Mouse (Mus musculus) neural tube, embryonic 12.5 days (tissue): ENCODE data around the gene Cbx5. TPM values are rescaled to one million over a fixed set of nuclear protein-coding genes. Genes with fewer than 3 reads are reported as not detected.
"Not testable (repeated sequence)": the region's sequence is repeated elsewhere in the genome, so short reads cannot be mapped to it uniquely, and the experiment has no call there.

Experiments used
- ATAC-seq: fragments of 200-750 bp; cut with Nextera tagmentation; 2 replicates; pipeline ENCODE4 v1.8.0; 2017; ENCODE audit warnings: low read depth, mild to moderate bottlenecking, moderate TSS enrichment, moderate library complexity; ENCODE audit not compliant: low FRiP score
- H3K27ac ChIP-seq: fragments of 300-500 bp; sonication (generic); 2 replicates; pipeline ENCODE4 v1.5.1; 2016
- H3K27me3 ChIP-seq: fragments of 300-500 bp; sonication (generic); replicated peaks from 2 replicates; pipeline ENCODE4 v1.6.1; 2016; ENCODE audit warnings: mild to moderate bottlenecking
- H3K36me3 ChIP-seq: fragments of 300-500 bp; sonication (generic); 2 replicates; pipeline ENCODE4 v1.6.1; 2016; ENCODE audit warnings: mild to moderate bottlenecking
- H3K4me1 ChIP-seq: fragments of 300-500 bp; sonication (generic); 2 replicates; pipeline ENCODE4 v1.6.1; 2016
- H3K4me2 ChIP-seq: fragments of 300-500 bp; sonication (generic); replicated peaks from 2 replicates; pipeline ENCODE4 v1.6.1; 2016; ENCODE audit warnings: mild to moderate bottlenecking
- H3K4me3 ChIP-seq: fragments of 300-500 bp; sonication (generic); 2 replicates; pipeline ENCODE4 v1.5.1; 2016
- H3K9ac ChIP-seq: fragments of 300-500 bp; sonication (generic); 2 replicates; pipeline ENCODE4 v1.6.1; 2016; ENCODE audit warnings: mild to moderate bottlenecking
- H3K9me3 ChIP-seq: fragments of 300-500 bp; sonication (generic); 2 replicates; pipeline ENCODE4 v1.6.1; 2016; ENCODE audit warnings: mild to moderate bottlenecking
- WGBS: fragments of 180-500 bp; shearing (Covaris S2); methylation state at CpG from one replicate; pipeline ENCODE4 v1.1.7; 2016; 5-methylcytosine and 5-hydroxymethylcytosine counted together
- polyA plus RNA-seq: library from polyadenylated mRNA; unstranded; fragments of >200 nt; fragmentation: Nextera tagmentation; extraction: Ambion mirVana; gene quantifications from 2 replicates; pipeline ENCODE4 v1.2.1, GENCODE M21; 2016

Gene Cbx5
- 149 and 157 TPM in 2 replicates for polyA plus RNA-seq

DNA sequence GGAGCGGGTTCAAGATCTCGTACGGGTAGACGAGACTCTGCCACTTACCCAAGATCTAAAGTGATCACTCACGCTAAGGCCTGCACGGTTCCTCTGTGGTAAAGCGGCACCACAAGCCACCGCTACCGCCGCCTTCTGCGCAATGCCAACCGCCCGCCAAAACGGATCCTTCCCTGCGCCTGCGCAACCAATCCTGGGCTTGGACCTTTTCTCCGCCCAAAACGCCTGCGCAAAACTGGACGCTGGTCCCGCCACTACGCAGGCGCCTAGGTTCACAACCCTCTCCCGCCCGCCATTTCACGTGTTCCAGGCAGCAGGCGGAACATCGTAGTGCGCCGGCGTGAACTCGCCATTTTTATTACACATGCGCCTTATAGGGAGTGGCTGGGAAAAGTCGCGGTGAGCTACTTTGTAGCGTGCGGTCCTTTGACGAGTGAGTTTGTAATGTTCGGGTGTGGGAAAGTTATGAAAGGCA lies at the start of gene Cbx5:
TSS of gene Cbx5 (minus strand) at position 132 of the 475 bp plus-strand sequence.
- ATAC-seq = peak; percentile 93
- under 1% methylated on average over 39 of the region's 39 CpGs for WGBS
- peak within 1 kb of the TSS; percentile 95 for H3K4me2 ChIP-seq

DNA sequence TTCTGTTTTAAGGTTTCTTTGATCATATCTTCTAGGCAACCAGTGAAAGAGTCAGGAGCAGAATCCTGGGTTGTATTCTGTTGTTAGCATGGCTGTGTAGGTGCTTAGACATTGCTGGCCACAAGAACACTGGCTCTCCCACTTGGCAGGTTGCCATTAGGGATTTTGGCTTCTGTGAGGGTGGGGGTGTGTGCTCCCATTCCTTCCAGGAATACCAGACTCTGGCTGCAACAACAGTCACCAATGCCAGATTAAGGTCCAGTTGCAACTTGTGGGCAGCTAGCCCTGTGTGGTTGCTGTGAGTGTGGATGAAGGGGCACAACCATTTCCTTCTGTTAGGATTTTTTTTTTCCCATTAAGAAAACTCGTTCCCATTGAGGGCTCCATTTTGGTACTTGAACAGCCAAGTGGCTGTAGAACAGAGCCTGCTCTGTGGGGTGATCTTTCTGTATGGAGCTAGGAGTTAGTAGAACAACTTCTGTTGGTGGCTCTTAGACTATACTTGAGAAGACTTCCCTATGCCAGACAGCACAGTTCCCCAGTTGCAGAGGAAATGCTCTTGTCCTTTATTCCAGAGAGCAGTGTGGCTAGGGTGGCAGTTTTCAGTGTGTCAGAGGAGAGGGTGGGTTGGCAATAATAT lies 46.3 kb upstream of the Cbx5 start:
- no peak for ATAC-seq
- Histone ChIP-seq H3K27ac (peak overlapping the region; percentile 22; the same call in 1 of the 2 replicates), H3K36me3 (peaks cover 2% of the 10 kb centered on the region), H3K4me3 (no peak overlapping the region), H3K9ac (no peak overlapping the region), H3K9me3 (no peaks in the 10 kb centered on the region), H3K27me3 (no peaks in the 10 kb centered on the region), H3K4me1 (peaks cover 42% of the 10 kb centered on the region), H3K4me2 (peak overlapping the region; percentile 19; the same call in 1 of the 2 replicates)
- WGBS = 88% methylated on average over 1 of the region's 1 CpGs

More for the DNA sequence above, at the start of gene Cbx5:
- Histone ChIP-seq H3K27ac (peak within 1 kb of the TSS; percentile 81), H3K4me1 (peaks cover 33% of the 10 kb centered on the region), H3K9ac (peak within 1 kb of the TSS; percentile 69), H3K36me3 (peaks cover 32% of the 10 kb centered on the region), H3K4me3 (peak within 1 kb of the TSS; percentile 60), H3K27me3 (no peaks in the 10 kb centered on the region), H3K9me3 (no peaks in the 10 kb centered on the region)

DNA sequence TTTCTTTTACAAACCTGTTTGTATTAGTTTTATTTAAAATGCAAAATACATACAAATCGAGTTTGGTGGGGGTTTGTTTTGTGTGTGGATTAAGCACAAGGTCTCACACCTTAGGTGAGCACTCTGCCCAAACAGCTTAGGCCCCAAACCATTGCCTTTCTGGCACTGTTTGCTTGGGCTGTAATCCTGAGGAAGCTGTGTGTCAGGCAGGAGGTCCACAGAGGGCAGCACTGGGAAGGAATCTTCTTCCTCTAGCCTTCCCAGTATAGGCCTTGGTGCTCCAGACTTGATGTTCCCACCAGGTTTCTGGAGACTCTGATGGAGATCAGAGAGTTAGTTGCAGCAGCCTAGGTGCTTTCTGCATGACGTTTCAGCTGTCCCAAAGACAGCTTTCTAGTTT lies 45.0 kb upstream of the Cbx5 start:
- no peaks in the 10 kb centered on the region for H3K27me3 ChIP-seq
- no peaks in the 10 kb centered on the region for H3K36me3 ChIP-seq
- 0 out of 2 replicates have a peak overlapping the region, but pooled peaks have one; percentile 8 for H3K27ac ChIP-seq
- H3K4me1 ChIP-seq = peaks cover 34% of the 10 kb centered on the region
- no peaks in the 10 kb centered on the region for H3K9me3 ChIP-seq
- no peak overlapping the region for H3K4me2 ChIP-seq
- no peak for ATAC-seq
- H3K4me3 ChIP-seq = no peak overlapping the region
- H3K9ac ChIP-seq = 0 out of 2 replicates have a peak overlapping the region, but pooled peaks have one; percentile 10
- 45% methylated on average over 2 of the region's 2 CpGs for WGBS

DNA sequence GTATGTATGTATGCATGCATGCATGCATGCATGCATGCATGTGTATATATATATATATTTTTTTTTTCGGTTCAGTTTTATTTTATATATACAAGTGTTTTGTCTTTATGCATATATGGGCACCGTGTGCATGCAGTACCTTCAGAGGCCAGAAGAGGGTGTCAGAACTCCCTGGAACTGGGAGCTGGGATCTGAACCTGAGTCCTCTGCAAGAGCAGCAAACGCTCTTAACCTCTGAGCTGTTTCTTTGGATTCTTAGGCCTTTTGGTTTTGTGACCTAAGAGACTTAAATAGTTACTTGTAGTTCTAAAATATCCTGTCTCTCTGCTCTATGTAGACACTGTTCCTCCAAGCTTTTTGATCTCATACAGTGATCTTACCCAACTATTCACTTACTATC lies 44.5 kb upstream of the Cbx5 start:
- Histone ChIP-seq H3K4me3 (no peak overlapping the region), H3K36me3 (no peaks in the 10 kb centered on the region), H3K27me3 (no peaks in the 10 kb centered on the region), H3K4me1 (peaks cover 29% of the 10 kb centered on the region), H3K9me3 (no peaks in the 10 kb centered on the region), H3K4me2 (no peak overlapping the region), H3K9ac (no peak overlapping the region), H3K27ac (no peak overlapping the region)
- no peak for ATAC-seq
- WGBS = 53% methylated on average over 3 of the region's 3 CpGs

DNA sequence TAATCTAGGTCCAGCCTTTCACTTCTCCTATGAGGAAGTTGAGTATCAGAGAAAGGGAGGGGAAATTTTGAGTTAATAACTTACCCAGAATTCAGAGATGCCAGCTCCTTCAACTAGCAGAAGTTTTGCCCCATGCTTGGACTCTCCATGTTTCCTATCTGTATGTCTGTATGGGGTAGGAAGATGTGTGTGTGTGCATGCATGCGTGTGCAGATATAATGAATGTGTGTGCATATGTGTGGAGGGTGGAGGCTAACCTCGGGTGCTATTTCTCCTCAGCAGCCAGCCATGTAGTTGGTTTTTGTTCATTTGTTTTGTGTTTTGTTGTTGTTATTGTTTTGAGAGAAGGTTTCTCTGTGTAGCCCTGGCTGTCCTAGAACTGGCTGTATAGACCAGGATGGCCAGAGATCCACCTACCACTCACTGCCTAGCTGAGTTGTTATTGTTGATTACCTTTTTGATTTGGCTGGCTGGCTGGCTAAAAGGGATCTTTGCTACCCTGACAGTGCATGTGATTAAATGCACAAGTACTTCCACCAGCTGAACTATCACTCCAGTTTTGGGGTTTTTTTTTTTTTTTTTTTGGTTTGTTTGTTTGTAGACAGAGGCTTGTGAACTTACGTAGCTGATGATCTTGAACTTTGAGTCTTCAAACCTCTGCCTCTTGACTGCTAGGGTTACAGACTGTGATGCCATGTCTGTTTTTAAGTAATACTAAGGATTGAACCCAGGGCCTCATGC lies 42.0 kb upstream of the Cbx5 start:
- Histone ChIP-seq H3K4me1 (peaks cover 37% of the 10 kb centered on the region), H3K9ac (no peak overlapping the region), H3K27ac (no peak overlapping the region), H3K4me2 (no peak overlapping the region), H3K9me3 (no peaks in the 10 kb centered on the region), H3K27me3 (no peaks in the 10 kb centered on the region), H3K36me3 (no peaks in the 10 kb centered on the region), H3K4me3 (no peak overlapping the region)
- WGBS = 96% methylated on average over 3 of the region's 3 CpGs
- no peak for ATAC-seq

DNA sequence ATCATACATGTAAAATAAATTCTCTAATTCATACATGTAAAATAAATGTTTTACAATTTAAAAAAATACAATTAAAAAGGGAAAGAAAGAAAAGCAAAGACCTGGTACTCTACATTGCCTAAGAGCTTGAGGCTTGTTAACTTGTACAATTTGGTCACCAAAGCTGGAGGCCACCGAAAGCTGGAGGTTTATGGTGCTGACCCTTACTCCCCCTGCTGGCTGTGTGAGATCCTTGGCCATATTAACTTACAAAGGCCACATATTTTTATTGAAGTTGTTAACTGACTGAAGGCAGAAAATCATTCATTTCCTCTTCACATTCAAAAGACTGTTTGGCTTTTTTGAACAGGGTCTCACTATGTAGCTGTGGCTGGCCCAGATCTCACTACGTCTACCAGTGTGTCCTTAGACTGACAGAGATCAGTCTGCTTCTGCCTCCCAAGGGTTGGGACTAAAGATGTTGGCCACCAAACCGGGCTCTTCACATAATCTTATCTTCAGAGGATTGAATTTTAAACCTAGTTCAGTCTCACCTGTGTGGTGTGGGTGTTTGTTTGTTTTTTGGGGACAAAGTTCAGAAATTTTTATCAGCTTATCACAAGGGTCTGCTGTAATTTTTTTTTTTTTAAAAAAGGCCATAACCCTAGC lies 41.3 kb upstream of the Cbx5 start:
- Histone ChIP-seq H3K27me3 (no peaks in the 10 kb centered on the region), H3K4me3 (no peak overlapping the region), H3K27ac (no peak overlapping the region), H3K4me2 (no peak overlapping the region), H3K36me3 (no peaks in the 10 kb centered on the region), H3K4me1 (peaks cover 34% of the 10 kb centered on the region), H3K9ac (no peak overlapping the region), H3K9me3 (no peaks in the 10 kb centered on the region)
- WGBS = 65% methylated on average over 3 of the region's 3 CpGs
- ATAC-seq = no peak

DNA sequence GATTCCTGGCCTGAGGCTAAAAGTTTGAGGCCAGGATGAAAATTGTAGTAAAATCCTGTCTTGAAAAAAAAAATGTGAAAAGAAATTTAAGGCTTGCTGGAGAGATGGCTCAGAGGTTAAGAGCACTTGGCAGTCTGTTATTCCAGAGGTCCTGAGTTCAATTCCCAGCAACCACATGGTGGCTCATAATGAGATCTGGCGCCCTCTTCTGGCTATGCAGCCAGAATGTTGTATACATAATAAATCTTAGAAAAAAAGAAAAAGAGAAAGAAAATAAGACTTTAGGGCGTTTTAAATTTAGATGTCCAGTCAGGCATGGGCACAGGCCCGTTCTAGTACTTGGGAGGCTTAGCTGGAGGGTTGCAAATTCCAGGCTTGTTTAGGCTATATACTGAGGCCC lies 40.1 kb upstream of the Cbx5 start:
- Histone ChIP-seq H3K4me3 (no peak overlapping the region), H3K27ac (no peak overlapping the region), H3K4me2 (no peak overlapping the region), H3K27me3 (no peaks in the 10 kb centered on the region), H3K9me3 (no peaks in the 10 kb centered on the region), H3K4me1 (peaks cover 22% of the 10 kb centered on the region), H3K9ac (no peak overlapping the region), H3K36me3 (no peaks in the 10 kb centered on the region)
- ATAC-seq = no peak
- 53% methylated on average over 3 of the region's 3 CpGs for WGBS

DNA sequence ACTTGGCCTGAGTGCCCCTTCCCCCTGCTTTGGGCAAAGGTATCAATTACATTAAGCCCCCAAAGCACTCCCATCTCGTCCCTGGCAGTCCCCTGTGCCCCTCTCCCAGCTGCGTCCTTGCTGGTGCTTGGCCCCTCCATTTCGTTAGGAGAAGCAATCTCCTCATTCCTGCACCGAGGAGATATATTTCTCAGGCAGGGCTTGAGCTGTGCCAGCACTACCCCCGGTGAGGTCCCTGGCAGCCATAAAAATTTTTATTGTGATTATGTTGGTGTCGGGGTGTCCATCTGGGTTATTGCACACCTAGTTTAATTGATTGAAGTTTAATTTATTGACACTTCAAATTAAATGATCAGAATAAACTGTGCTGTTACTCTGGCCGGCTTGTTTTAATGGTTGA lies 38.3 kb upstream of the Cbx5 start:
- 48% methylated on average over 7 of the region's 7 CpGs for WGBS
- Histone ChIP-seq H3K4me2 (peak overlapping the region; percentile 13; the same call in 1 of the 2 replicates), H3K36me3 (no peaks in the 10 kb centered on the region), H3K4me1 (peaks cover 33% of the 10 kb centered on the region), H3K9ac (no peak overlapping the region), H3K4me3 (no peak overlapping the region), H3K9me3 (no peaks in the 10 kb centered on the region), H3K27me3 (no peaks in the 10 kb centered on the region), H3K27ac (peak overlapping the region; percentile 60; the same call in 1 of the 2 replicates)
- peak; percentile 38; the same call in 1 of the 2 replicates for ATAC-seq

DNA sequence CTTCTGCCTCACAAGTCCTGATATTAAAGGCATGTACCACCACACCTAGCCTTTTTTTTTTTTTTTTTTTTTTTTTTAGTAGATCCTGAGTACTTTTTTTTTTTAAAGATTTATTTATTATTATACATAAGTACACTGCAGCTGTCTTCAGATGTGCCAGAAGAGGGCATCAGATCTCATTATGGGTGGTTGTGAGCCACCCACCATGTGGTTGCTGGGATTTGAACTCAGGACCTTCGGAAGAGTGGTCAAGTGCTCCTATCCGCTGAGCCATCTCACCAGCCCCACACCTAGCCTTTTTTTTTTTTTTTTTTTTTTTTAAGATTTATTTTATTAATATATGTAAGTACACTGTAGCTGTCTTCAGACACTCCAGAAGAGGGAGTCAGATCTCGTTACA lies 36.3 kb upstream of the Cbx5 start:
- peaks cover 33% of the 10 kb centered on the region for H3K4me1 ChIP-seq
- not testable (repeated sequence) for H3K4me3 ChIP-seq, H3K9ac ChIP-seq, H3K27me3 ChIP-seq, ATAC-seq, H3K9me3 ChIP-seq, H3K4me2 ChIP-seq, H3K36me3 ChIP-seq, H3K27ac ChIP-seq
- WGBS = 94% methylated on average over 3 of the region's 3 CpGs

DNA sequence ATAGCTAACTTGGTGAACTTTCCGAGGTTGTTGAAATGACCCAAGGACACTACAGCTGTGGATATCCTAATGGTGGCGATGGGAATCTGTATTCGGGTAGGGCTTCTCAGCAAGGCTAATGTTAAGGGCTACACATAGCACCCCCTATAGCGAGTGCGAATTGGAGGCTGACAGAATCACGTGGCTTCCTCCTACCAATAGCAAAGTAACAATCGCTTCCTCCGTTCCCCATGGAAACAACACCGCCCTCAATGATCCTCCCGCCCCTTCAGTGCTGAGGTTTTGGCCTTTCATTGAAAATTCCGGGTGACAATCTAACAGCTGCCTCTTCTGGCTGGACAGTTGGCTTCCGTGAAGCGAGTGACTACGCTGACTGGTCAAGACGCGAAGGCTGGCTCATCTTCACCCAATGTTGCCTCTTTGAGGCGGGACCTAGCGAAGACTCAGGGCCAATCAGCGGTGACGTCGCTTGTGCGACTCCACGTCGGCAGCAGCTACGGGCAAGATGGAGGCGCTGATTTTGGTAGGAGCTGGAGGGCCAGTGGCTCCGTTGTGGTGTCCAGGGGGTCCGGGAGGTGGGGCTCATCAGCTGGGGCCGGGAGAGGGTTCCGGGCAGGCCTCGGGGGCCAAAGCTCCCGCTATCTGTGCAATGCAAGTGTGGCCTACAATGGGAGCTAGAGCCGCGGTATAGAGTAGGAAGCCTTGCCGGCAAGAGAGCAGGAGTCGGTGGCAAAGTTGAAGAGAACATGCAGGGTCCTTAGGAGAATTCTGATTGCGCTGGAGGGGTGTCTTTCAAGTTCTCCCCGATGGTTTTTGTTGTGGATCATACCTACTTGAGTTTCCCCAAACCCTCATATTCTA lies 33.0 kb upstream of the Cbx5 start, which contains the start of gene Copz1:
TSS of gene Copz1 (plus strand) at position 296 of the 861 bp plus-strand sequence.
- peak; percentile 99 for ATAC-seq
- peak within 1 kb of the TSS; percentile 84 for H3K4me3 ChIP-seq
- WGBS = under 1% methylated on average over 38 of the region's 38 CpGs
- no peaks in the 10 kb centered on the region for H3K9me3 ChIP-seq
- H3K4me2 ChIP-seq = peak within 1 kb of the TSS; percentile 74
- H3K27ac ChIP-seq = no peak within 1 kb of the TSS
- H3K9ac ChIP-seq = peak within 1 kb of the TSS; percentile 84
- H3K27me3 ChIP-seq = no peaks in the 10 kb centered on the region
- H3K4me1 ChIP-seq = peaks cover 14% of the 10 kb centered on the region
- H3K36me3 ChIP-seq = no peaks in the 10 kb centered on the region

DNA sequence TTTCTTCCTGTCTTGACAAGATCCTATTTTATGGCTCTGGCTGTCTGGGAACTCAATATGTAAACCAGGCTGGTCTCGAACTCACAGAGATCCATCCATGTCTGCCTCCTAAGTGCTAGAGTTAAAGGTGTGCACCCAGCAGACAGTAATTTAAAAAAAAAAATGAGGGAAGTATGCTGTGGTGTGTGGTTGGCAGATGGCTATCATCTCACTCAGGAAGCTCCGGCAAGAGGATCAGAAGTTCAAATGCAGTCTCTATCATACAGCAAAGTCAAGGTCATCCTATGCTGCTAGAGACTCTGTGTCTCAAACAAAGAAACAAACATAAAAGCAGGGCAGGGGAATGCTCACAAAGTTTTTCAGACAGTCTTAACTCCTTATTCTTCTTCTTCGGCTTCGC lies 29.3 kb upstream of the Cbx5 start:
- Histone ChIP-seq H3K27me3 (no peaks in the 10 kb centered on the region), H3K9me3 (no peaks in the 10 kb centered on the region), H3K4me1 (peaks cover 7% of the 10 kb centered on the region), H3K27ac (no peak overlapping the region), H3K4me2 (no peak overlapping the region), H3K9ac (no peak overlapping the region), H3K36me3 (no peaks in the 10 kb centered on the region), H3K4me3 (no peak overlapping the region)
- WGBS = 85% methylated on average over 4 of the region's 4 CpGs
- no peak for ATAC-seq
